Mouse (Mus musculus): ENCODE measurements around the gene Krt71. TPM values are rescaled to one million over a fixed set of nuclear protein-coding genes. Genes with fewer than 3 reads are reported as not detected.

The Krt71 gene
- polyA plus RNA-seq, 1 experiment from 2014 or later, result not detected

DNA sequence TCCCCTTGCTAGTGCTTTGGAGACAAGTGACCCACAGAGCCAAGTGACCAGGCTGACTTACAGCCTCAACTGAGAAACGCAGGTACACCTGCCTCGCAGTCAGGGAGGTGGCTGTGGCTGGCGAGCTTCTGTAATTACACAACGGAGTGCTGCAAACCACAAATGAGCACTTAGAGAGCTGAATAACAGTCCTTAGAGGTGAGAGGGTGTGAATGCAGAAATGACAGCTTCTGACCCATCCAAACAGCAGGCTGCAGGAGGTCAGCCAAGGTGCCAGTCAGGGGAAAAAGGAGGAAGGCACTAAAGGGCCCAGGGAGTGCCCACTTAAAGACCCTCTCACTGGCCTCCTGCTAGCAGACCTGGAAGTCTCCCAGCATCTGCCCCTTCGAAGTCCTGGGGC lies 18.2 kb downstream of the Krt71 start:
- no peak overlapping the region for H3K27ac ChIP-seq (ENCODE audit: low read depth, low read length)
- DNase-seq (ENCODE audit: low spot score), result no peak
- no peaks in the 10 kb centered on the region for H3K27me3 ChIP-seq (replicated peaks; ENCODE audit: control insufficient read depth, insufficient read depth, low read length)
- WGBS, result 46% methylated on average over 5 of the region's 5 CpGs
- H3K9ac ChIP-seq (ENCODE audit: low read depth, low read length), result no peak overlapping the region
- no peaks in the 10 kb centered on the region for H3K36me3 ChIP-seq (ENCODE audit: control insufficient read depth, insufficient read depth, low read length)
- no peak overlapping the region for H3K4me3 ChIP-seq (ENCODE audit: low read depth, low read length)
- H3K4me1 ChIP-seq (replicated peaks; ENCODE audit: control insufficient read depth, insufficient read depth, low read length), result no peaks in the 10 kb centered on the region
- no peak for ATAC-seq (replicated peaks; ENCODE audit: low FRiP score)
- H3K4me2 ChIP-seq, result no peak overlapping the region
- H3K9me3 ChIP-seq (ENCODE audit: control insufficient read depth, low read length), result no peaks in the 10 kb centered on the region

DNA sequence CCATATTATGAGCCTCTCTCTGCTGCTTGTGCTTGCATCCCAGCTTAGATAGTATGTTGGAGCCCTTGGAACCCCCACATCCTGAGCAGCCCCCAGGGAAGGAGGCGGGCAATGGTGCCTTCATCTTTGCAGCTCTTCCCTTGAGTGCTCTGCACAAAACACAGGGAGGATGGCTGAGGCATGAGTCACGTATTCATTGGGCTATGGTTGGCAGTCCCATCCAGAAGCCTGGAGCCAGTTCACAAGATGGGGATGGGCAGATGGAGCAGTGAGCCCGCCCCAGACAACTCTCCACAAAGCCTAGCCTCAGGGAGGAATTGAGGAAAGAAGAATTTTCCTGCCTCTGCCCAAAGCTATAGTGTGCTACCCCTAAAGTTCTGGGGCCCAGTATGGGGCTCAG lies 27.1 kb downstream of the Krt71 start:
- H3K36me3 ChIP-seq (ENCODE audit: control insufficient read depth, insufficient read depth, low read length), result no peaks in the 10 kb centered on the region
- no peaks in the 10 kb centered on the region for H3K4me1 ChIP-seq (replicated peaks; ENCODE audit: control insufficient read depth, insufficient read depth, low read length)
- no peak overlapping the region for H3K4me2 ChIP-seq
- WGBS, result 76% methylated on average over 3 of the region's 3 CpGs
- no peak overlapping the region for H3K4me3 ChIP-seq (ENCODE audit: low read depth, low read length)
- H3K27ac ChIP-seq (ENCODE audit: low read depth, low read length), result no peak overlapping the region
- H3K27me3 ChIP-seq (replicated peaks; ENCODE audit: control insufficient read depth, insufficient read depth, low read length), result no peaks in the 10 kb centered on the region
- no peak for ATAC-seq (replicated peaks; ENCODE audit: low FRiP score)
- H3K9ac ChIP-seq (ENCODE audit: low read depth, low read length), result no peak overlapping the region
- no peaks in the 10 kb centered on the region for H3K9me3 ChIP-seq (ENCODE audit: control insufficient read depth, low read length)
- DNase-seq (ENCODE audit: low spot score), result no peak

DNA sequence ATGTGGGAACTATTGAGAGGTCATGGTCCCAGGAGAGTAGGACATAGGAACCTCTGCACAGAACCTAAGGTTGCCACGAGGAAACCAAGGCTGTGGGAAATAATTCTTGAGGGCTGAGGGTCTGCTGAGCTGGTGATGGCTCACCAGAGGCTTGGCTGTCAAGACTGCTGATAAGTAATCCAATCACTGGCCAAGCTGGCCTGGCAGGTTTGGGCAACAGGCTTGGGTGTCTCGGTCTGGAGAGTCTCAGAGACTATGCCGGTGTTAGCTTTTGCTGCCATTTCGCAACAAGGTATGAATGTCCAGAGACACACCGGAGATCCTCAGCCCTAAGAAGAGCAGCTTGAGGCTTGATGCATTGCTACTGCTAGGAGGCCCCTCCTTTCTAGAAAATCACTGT lies 28.6 kb downstream of the Krt71 start:
- Histone ChIP-seq H3K4me1 (replicated peaks; ENCODE audit: control insufficient read depth, insufficient read depth, low read length) (no peaks in the 10 kb centered on the region), H3K9me3 (ENCODE audit: control insufficient read depth, low read length) (no peaks in the 10 kb centered on the region), H3K27me3 (replicated peaks; ENCODE audit: control insufficient read depth, insufficient read depth, low read length) (no peaks in the 10 kb centered on the region), H3K4me2 (no peak overlapping the region), H3K36me3 (ENCODE audit: control insufficient read depth, insufficient read depth, low read length) (no peaks in the 10 kb centered on the region), H3K9ac (ENCODE audit: low read depth, low read length) (no peak overlapping the region), H3K4me3 (ENCODE audit: low read depth, low read length) (no peak overlapping the region), H3K27ac (ENCODE audit: low read depth, low read length) (no peak overlapping the region)
- no peak for ATAC-seq (replicated peaks; ENCODE audit: low FRiP score)
- WGBS, result 73% methylated on average over 5 of the region's 5 CpGs
- DNase-seq (ENCODE audit: low spot score), result no peak

DNA sequence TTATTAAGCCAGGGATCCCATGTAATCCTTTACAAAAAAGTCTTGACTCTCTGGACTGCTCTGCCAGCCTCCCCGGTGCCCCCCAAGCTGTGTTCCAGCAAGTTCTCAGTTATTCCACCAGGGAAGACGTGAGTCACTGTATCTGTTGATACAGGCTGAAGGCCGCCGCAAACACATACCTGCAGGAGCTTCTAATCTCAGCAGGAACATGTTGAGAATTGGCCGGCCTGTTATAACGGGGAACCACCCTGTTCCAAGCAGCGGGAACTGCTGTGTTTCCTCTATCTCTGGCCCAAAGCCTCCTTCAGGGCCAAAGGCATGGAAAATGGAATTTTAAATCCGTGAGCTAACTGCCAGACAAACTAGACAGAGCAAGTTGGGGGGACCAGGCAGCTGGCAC lies 29.2 kb downstream of the Krt71 start:
- no peaks in the 10 kb centered on the region for H3K27me3 ChIP-seq (replicated peaks; ENCODE audit: control insufficient read depth, insufficient read depth, low read length)
- ATAC-seq (replicated peaks; ENCODE audit: low FRiP score) (no peak), DNase-seq (ENCODE audit: low spot score) (no peak)
- H3K9me3 ChIP-seq (ENCODE audit: control insufficient read depth, low read length), result no peaks in the 10 kb centered on the region
- H3K9ac ChIP-seq (ENCODE audit: low read depth, low read length), result no peak overlapping the region
- H3K4me2 ChIP-seq, result no peak overlapping the region
- no peak overlapping the region for H3K27ac ChIP-seq (ENCODE audit: low read depth, low read length)
- H3K4me3 ChIP-seq (ENCODE audit: low read depth, low read length), result no peak overlapping the region
- H3K4me1 ChIP-seq (replicated peaks; ENCODE audit: control insufficient read depth, insufficient read depth, low read length), result no peaks in the 10 kb centered on the region
- 72% methylated on average over 8 of the region's 8 CpGs for WGBS
- H3K36me3 ChIP-seq (ENCODE audit: control insufficient read depth, insufficient read depth, low read length), result no peaks in the 10 kb centered on the region

DNA sequence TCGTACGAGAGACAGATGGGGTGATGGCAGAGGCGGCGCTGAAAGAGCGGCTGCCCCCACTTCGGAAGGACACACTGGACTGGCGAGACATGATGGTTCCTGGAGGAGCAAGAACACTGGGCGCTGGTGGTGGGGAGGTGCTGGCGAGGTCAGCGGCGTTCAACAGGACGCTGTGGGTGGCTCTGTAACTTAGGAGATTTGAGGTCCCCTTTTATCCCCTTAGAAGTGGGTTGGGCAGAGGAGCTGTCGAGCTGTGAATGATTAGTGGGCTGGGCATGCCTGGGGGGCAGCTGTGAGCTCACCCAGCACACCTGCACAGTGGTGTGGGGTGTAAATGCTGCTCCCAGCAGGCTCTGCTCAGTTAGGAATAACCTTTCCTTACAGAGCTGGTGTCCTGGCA lies 30.2 kb downstream of the Krt71 start, which contains the start of gene Krt5:
TSS of gene Krt5 (minus strand) at position 179 of the 400 bp plus-strand sequence.
- ATAC-seq (replicated peaks; ENCODE audit: low FRiP score) (no peak), DNase-seq (ENCODE audit: low spot score) (no peak)
- no peaks in the 10 kb centered on the region for H3K4me1 ChIP-seq (replicated peaks; ENCODE audit: control insufficient read depth, insufficient read depth, low read length)
- H3K4me2 ChIP-seq, result no peak within 1 kb of the TSS
- no peak within 1 kb of the TSS for H3K4me3 ChIP-seq (ENCODE audit: low read depth, low read length)
- H3K9ac ChIP-seq (ENCODE audit: low read depth, low read length), result no peak within 1 kb of the TSS
- H3K9me3 ChIP-seq (ENCODE audit: control insufficient read depth, low read length), result no peaks in the 10 kb centered on the region
- no peaks in the 10 kb centered on the region for H3K27me3 ChIP-seq (replicated peaks; ENCODE audit: control insufficient read depth, insufficient read depth, low read length)
- 69% methylated on average over 13 of the region's 13 CpGs for WGBS
- H3K36me3 ChIP-seq (ENCODE audit: control insufficient read depth, insufficient read depth, low read length), result no peaks in the 10 kb centered on the region
- H3K27ac ChIP-seq (ENCODE audit: low read depth, low read length), result no peak within 1 kb of the TSS

DNA sequence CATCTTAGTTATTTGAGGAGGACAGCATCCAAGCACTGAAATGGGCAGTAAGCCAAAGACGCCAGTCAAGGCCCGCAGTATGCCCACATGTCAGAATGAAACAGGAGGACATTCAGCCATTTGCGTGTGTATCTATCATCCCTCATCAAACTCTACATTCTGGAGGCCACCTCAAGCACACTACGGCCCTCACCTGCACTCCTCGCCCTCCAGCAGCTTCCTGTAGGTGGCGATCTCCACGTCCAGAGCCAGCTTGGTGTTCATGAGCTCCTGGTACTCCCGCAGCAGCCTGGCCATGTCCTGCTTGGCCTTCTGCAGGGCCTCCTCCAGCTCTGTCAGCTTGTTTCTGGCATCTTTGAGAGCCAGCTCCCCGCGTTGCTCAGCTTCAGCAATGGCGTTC lies 34.2 kb downstream of the Krt71 start:
- 62% methylated on average over 11 of the region's 11 CpGs for whole genome bisulfite sequencing
- Histone ChIP-seq H3K4me3 (ENCODE audit: low read depth, low read length) (no peak overlapping the region), H3K4me1 (replicated peaks; ENCODE audit: control insufficient read depth, insufficient read depth, low read length) (no peaks in the 10 kb centered on the region), H3K9ac (ENCODE audit: low read depth, low read length) (no peak overlapping the region), H3K27me3 (replicated peaks; ENCODE audit: control insufficient read depth, insufficient read depth, low read length) (no peaks in the 10 kb centered on the region), H3K27ac (ENCODE audit: low read depth, low read length) (no peak overlapping the region), H3K9me3 (ENCODE audit: control insufficient read depth, low read length) (no peaks in the 10 kb centered on the region), H3K4me2 (no peak overlapping the region), H3K36me3 (ENCODE audit: control insufficient read depth, insufficient read depth, low read length) (no peaks in the 10 kb centered on the region)
- no peak for ATAC-seq (replicated peaks; ENCODE audit: low FRiP score)
- DNase-seq (ENCODE audit: low spot score), result no peak

DNA sequence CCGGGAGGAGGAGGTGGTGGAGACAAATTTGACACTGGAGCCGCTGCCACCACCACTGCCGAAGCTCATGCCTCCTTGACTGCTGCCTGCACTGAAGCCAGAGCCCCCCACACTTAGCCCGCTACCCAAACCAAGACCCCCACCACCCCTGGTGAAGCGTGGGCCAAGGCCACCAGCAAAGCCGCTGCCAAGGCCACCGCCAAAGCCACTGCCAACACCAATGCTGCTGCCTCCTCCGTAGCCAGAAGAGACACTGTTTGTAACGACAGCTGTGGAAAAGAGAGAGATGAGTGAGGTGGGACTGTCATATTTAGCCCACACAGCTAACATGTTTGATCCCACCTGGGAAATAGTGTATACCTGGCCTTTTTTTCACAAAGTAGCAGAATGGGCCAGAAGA lies 35.5 kb downstream of the Krt71 start:
- Histone ChIP-seq H3K9ac (ENCODE audit: low read depth, low read length) (no peak overlapping the region), H3K4me2 (no peak overlapping the region), H3K4me1 (replicated peaks; ENCODE audit: control insufficient read depth, insufficient read depth, low read length) (no peaks in the 10 kb centered on the region), H3K36me3 (ENCODE audit: control insufficient read depth, insufficient read depth, low read length) (no peaks in the 10 kb centered on the region), H3K9me3 (ENCODE audit: control insufficient read depth, low read length) (no peaks in the 10 kb centered on the region), H3K27ac (ENCODE audit: low read depth, low read length) (no peak overlapping the region), H3K27me3 (replicated peaks; ENCODE audit: control insufficient read depth, insufficient read depth, low read length) (no peaks in the 10 kb centered on the region), H3K4me3 (ENCODE audit: low read depth, low read length) (no peak overlapping the region)
- no peak for ATAC-seq (replicated peaks; ENCODE audit: low FRiP score)
- DNase-seq (ENCODE audit: low spot score), result no peak
- WGBS, result 85% methylated on average over 9 of the region's 9 CpGs

DNA sequence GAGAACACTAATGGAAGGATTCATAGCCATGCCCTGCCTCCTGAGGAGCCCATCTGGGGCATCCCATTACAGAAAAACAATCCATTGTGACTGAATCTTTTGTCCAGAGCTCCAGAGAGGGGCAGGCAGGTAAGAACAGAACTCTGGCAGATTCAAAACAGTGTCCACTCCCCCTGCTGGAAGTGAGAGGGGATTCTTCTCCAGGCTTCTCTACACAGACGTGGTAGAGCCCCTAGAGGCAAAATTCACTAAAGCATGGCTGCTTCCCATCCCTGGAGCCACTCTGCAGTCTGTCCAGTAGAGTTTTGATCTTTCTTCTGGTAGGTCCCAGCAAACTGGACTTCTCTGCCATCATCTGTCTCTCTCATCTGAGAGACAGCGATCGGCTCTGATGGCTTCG lies 38.8 kb downstream of the Krt71 start:
- Histone ChIP-seq H3K4me2 (no peak overlapping the region), H3K27me3 (replicated peaks; ENCODE audit: control insufficient read depth, insufficient read depth, low read length) (no peaks in the 10 kb centered on the region), H3K9ac (ENCODE audit: low read depth, low read length) (no peak overlapping the region), H3K4me1 (replicated peaks; ENCODE audit: control insufficient read depth, insufficient read depth, low read length) (no peaks in the 10 kb centered on the region), H3K27ac (ENCODE audit: low read depth, low read length) (no peak overlapping the region), H3K9me3 (ENCODE audit: control insufficient read depth, low read length) (no peaks in the 10 kb centered on the region), H3K4me3 (ENCODE audit: low read depth, low read length) (no peak overlapping the region), H3K36me3 (ENCODE audit: control insufficient read depth, insufficient read depth, low read length) (no peaks in the 10 kb centered on the region)
- 66% methylated on average over 4 of the region's 4 CpGs for WGBS
- no peak for DNase-seq (ENCODE audit: low spot score)
- no peak for ATAC-seq (replicated peaks; ENCODE audit: low FRiP score)

DNA sequence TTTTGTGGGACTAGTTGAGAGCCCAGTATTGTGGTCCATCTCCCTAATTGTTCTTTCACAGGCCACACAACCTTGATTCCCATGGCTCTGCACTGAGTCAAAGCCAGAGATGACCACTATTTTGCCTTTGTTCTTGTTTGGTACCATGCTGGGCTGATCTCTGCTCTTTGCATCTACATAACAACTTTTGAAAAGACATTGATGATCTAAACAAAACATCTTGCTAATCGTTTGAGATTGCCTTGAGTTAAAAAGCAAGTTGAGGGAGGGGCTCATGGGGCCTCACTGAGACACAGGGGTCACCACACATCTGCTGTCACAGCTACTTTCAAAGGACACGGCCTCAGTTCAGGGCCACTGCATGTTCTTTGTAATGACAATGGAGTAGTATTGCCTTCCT lies 40.5 kb downstream of the Krt71 start:
- no peak for ATAC-seq (replicated peaks; ENCODE audit: low FRiP score)
- H3K36me3 ChIP-seq (ENCODE audit: control insufficient read depth, insufficient read depth, low read length), result no peaks in the 10 kb centered on the region
- H3K27me3 ChIP-seq (replicated peaks; ENCODE audit: control insufficient read depth, insufficient read depth, low read length), result no peaks in the 10 kb centered on the region
- no peak overlapping the region for H3K9ac ChIP-seq (ENCODE audit: low read depth, low read length)
- no peak overlapping the region for H3K4me3 ChIP-seq (ENCODE audit: low read depth, low read length)
- WGBS, result 43% methylated on average over 2 of the region's 2 CpGs
- no peaks in the 10 kb centered on the region for H3K9me3 ChIP-seq (ENCODE audit: control insufficient read depth, low read length)
- no peak for DNase-seq (ENCODE audit: low spot score)
- no peak overlapping the region for H3K4me2 ChIP-seq
- no peak overlapping the region for H3K27ac ChIP-seq (ENCODE audit: low read depth, low read length)
- H3K4me1 ChIP-seq (replicated peaks; ENCODE audit: control insufficient read depth, insufficient read depth, low read length), result no peaks in the 10 kb centered on the region
